Mouse (Mus musculus) right cerebral cortex, postnatal 25 days (tissue): ENCODE measurements around the gene 2610001J05Rik.

Experiments
- DNase-seq: peaks from one replicate; pipeline ENCODE4 v3.0.0; 2022

The 2610001J05Rik gene

DNA sequence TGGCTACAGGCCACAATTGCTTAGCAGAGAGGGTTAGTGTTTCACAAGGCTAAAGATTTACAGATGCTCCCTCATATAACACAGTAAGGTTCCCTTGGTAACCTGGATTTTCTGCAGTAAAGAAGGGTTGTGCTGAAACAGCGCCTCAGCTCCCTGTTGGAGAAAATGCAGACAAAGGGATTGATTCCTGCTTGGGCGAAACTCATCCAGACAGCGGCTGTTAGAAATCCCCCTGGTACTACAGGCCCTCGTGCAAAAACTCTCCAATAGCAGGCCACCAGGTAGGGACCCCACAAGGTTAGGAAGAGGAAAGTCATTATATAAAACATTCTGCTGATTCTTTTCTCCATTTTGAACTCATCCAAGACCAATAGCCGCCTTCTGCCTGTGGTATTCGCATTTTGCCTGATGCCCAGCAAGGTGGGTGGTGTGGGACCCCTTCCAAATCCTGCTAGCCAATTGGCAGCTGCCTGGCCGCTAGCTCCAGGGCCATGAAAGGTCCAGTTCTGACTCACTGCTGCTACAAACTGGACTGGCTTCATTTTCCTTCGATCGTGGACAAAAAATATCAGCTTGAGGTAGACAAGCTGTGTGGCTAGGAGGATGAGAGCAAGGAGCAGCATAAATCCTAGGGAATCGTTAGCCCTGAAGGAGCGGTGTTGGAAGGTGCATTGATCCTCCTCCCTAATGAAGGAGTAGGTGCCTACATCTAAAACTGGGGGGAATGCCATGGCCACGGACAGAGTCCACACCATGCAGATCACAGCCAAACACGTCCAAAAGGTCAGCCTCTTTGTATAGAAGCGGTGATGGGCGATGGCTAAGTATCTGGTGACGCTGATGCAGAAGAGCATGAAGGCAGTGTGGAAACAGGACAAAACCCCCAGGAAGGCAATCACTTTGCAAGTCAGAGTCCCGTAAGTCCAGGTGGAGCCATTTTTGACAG is 35.3 kb downstream of the 2610001J05Rik start:
- peak; percentile 54 for DNase-seq

DNA sequence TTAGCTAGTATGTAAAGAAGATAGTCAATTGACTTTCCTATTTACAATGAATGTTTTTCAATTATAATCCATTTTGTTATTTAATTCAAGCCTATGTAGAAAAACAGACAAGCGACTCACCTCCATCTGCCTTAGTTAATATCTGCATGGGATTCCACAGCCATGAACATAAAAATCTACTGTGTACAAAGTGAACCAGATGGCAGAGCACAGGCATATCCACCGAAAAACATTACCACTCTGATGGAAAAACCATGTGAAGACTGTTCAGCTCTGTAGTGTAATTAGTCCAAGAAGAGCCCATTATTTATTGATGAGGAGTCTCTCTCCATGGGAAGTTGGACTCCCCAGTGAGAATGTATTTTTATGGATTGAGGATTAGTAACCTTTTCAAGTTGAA is 38.5 kb downstream of the 2610001J05Rik start:
- DNase-seq, result no peak

DNA sequence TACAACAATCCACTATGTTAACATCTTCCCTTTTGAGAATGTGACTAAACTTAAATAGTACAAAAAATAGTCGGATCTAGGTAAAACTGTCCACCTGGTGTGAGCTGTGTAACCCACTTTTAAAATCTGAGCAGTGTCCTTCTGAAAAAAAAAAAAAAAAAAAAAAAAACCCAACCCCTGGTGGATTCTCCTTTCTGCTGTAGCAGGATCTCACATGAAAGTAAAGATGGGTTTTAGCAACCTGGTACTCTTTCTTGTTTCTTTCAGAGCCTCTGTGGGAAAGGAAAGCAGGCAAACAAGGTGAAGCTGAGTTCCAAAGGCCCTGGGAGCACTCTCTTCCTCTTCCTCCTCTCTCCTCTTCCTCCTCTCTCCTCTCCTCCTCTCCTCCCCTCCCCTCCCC is 42.4 kb downstream of the 2610001J05Rik start:
- no peak for DNase-seq
